Mouse (Mus musculus) forelimb bud, embryonic 11.5 days (tissue): ENCODE measurements around the gene Kcnq5.
"Not testable (repeated sequence)": the region's sequence is repeated elsewhere in the genome, so short reads cannot be mapped to it uniquely, and the experiment has no call there.

Experiments used
- DNase-seq: peaks from one replicate; pipeline ENCODE4 v3.0.0-alpha.2; 2012; ENCODE audit warnings: low read depth, low spot score

Kcnq5 gene

DNA sequence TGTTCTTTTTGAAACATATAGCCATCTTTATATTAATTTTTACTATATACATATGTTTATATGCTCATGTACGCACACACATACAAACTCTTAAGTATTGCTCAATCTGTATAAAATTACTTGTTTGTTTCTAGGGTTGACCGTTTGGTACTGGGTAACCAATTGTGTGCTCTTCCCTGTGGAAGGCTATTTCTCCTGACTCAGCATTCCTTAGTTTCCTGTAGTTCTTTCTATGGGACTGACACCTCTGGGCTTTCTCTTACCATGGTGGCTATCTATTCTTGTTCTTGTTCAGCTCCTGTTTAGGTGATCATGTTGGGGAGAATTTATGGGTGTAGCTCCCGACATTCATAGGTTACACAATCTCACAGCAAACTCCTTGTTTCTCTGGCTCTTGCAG is 473.1 kb downstream of the Kcnq5 start:
- DNase-seq: no peak

DNA sequence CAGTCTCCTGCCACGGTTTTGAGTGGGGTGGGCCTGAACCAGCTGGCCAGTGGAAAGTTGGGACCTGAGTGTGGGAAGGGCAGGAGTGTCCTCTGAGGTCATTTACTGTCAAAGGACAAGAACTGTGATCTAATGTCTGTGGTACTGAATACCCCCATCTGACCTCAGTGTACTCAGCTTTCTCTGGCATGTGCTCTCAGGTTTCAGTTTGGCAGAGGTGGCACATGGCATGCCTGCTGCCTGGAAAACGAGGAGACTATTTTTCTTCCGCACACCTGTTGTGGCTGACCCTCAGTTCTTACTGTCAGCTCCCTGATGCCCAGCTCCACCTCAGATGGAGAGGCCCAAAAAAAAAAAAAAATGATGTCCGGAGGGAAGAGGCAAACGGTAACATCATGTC is 475.5 kb downstream of the Kcnq5 start:
- no peak for DNase-seq

DNA sequence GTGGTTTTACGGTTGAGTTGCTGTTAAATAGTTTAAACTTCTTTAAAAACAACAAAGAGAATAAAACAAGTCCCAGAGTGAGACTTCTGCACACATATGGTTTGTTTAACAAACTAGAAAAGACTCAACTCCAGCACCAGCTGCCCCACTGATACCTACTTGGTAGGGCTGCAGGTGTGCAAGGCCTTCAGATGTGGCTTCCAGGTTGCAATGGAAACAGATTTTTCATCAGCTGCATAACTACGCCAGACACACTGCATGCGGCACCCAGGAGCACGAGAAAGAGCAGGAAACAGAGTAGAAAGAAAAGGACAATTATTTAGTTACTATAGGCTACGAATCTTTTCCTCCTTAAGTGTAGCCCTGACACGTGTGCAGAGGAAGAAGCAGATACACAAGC is 492.4 kb downstream of the Kcnq5 start:
- no peak for DNase-seq

DNA sequence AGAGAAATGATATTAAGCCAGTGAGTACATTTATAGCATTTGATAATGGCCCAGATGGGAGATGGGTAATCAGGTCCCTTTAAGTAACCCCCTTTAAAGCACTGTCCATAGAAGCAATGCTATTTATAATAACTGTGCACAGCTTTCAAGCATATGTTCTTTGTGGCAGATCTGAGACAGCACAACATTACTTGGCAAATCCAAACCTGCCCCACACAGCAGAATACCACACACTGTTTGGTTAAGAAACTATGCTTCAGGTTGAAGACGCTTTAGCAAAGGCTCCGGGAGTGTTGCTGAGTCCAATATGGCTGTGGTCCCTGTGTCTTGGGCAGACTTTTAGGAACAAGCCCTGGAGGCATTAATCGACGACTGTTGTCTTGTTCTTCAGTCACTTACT is 495.3 kb downstream of the Kcnq5 start:
- no peak for DNase-seq

DNA sequence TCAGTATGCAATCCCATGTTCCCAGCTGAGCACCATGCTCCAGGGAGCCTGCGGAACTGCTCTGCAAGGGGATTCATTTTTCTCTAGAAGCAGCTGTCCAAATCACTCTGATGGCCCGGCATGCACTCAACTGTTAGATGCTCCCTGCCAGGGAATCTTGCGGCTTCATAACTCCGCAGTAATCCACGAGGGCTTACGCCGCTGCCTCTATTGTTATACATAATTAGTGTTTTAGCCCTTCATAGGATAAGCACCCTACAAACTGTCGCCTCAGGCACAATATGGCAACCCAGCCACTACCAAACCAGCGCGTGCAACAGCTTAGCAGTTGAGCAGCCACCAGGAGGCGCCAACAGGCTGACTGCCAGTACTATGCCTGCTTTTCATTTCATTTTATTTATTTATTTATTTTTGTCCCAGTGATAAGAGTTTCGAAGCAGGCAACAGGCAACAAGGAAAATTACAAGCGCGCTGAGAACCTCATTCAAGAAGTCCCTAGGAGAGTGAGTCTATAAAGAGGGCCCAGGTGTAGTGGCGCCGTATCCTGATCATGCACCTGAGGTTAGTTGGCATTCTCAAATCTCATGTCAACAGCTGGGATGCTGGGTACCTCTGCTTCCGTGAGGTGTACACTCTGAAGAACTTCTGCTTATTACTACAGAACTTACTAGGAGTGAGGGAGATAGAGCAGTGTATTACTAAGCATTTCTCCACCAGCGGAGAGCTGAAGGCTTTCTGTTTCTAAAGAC is 500.6 kb downstream of the Kcnq5 start:
- peak; percentile 57 for DNase-seq

DNA sequence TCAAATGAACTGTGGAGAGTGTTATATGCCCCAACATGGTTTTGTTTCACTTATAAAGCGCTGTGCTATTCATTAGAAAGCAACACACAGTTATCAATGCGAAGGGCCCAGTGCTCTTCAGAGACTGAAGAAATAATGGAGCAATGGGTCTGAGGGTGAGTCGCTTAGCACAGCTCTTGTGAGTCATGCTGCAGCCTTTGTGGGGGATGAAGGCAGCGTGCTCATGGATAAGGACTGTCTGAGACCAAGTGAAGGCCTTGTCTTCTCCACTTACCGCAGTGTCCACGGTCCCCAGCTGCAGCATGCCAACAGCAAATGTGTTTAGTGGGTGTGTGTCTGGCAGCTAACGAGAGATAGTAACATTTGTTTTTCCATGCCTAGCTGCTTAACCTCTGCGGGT is 503.2 kb downstream of the Kcnq5 start:
- no peak for DNase-seq

DNA sequence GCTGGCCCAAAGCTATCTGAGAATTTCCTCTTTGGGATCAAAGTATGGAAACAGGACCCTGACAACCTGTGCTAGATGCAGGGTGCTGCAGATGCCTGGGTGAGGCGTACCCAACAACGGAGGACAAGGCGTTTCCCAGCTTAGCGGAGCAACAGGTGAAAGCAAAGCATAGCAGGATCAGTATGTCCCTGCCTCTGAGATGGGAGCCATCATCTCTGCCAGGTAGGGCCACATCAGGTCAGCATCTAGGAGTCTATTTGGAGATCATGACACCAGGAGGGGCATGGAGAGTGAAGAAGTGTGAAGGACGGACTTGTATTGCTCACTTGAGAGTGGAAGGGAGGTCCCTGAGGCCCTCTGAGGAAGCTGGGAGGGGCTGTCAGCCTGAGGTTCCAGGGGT is 505.8 kb downstream of the Kcnq5 start:
- DNase-seq: no peak

DNA sequence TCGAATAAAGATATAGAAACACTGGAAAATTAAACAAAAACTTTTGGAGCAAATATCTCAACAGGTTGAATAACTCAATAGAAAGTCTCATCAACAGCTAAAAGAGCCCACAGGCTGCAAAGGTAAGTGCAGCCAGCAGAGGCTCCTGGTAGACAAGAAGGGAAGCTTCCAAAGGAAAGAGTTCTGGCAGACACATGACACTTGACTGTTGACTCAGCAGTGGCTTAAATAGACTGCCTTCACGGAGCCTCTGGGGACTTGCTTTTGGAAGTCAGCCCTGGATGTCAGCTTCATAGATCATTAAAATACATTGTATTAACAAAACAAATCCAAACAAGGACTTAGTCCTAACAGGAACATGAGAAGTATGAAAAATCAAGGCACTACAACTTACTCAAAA is 513.5 kb downstream of the Kcnq5 start:
- no peak for DNase-seq

DNA sequence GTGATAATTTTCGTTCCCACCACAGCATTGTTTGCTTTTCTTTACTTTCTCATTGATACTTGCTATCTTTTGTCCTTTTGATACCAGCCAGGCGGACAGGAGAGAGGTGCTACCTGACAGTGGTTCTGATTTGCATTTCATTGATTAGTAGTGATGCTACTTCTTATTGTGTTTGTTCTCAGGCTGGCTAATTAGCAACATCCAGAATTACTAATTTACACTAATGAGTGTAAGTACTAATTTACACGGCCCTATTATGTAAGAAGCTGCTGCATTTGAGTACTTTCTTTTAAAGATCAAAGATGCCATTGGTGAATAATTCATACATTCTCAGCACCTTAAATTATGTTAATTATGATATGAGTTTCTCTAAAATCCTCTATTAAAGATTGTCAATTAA is 525.0 kb downstream of the Kcnq5 start:
- no peak for DNase-seq

DNA sequence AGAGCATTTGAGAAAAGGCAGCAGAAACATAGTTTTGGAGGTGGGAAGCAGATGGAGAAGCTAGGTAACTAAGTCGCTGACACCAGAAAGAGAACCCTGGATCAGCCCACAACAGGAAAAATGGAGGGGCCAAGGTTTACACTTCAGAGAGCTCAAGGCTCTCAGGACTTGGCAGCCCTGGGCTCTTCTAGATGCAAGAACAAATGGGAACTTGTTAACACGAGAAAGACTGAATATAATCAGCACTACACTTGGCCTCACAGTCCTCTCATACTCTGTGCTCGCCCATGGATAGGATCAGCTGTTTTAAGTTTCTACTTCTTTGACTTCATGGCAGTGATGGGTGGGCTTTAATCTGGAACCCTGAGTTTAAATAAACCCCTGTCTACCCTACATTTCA is 526.9 kb downstream of the Kcnq5 start:
- no peak for DNase-seq

DNA sequence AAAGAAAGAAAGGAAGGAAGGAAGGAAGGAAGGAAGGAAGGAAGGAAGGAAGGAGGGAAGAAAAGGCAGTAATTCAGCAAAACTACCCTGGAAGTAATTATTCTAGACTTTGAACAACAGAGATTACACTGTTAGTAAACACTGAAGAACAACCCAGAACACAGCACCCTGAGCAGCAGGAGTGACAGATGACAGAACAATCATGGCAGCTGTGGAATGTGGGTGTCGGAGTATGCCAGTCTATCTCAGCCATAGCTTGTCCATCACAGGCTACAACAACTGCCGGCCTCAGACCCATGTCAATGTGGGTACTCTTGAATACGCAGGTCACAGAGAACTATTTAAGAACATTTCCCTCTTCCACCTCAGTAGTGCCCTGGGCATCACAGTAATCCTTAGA is 530.1 kb downstream of the Kcnq5 start:
- no peak for DNase-seq

DNA sequence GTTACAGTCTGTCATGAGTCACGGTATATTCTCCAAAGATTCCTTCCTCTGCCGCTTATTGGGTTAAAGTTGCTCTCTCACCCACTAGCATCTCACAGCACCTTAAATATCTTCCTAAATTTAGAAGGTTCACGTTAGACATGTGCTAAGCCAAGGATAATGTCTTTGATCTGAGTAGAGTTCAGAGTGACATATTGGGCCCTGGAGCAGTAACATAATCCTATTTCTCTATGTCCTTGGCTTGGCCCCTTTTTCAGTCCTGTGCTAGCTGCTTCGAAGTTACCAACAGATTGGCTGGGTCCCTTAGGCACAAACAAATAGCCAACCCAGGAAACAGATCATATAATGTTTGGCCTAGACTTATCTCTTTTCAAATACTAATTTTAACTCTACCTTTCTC is 533.7 kb downstream of the Kcnq5 start:
- DNase-seq: no peak

DNA sequence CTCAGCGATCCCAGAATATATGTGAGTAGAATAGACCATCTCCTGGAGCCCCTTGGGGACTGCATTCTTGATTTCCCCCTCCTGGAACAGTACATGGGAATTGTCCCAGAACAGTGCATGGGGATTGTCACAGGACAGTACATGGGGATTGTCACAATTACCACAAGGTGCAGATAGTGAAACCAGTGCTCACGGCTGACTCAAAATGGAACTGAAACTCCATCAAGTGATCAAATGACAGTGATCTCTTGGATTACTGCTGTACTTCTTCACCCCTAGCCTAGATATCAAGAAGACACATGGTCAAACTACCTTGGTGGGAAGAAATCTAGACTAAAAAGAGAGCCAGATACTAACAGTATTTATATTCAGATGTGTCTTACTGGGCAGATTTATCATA is 536.1 kb downstream of the Kcnq5 start:
- DNase-seq: no peak

DNA sequence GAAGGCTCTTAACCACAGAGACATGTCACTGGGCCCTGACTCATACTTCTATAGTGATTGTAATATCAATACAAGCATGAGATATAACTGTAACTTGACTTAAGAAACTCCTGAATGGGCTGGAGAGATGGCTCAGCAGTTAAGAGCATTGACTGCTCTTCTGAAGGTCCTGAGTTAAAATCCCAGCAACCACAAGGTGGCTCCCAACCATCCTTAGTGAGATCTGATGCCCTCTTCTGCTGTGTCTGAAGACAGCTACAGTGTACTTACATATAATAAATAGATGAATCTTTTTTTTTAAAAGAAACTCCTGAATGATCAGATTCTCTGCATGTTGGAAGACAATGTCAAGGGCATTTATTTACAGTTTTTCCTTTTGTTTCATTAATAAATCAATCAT is 542.4 kb downstream of the Kcnq5 start:
- no peak for DNase-seq

DNA sequence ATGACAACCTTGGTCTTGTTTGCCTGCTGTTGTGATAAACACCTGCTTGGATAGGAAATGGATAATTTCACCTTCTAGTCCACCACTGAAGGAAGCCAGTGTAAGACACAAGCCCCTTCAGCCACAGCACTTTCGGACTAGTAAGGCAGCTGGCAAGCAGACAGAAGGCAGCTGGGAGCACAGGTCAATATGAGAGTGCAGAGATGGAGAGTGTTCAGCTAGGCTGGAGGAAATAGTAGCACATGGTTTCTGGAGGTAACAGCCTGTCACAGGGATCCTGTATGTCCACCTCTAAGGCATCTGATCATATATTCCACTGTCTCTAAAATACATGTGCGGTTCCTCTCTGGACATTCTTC is 549.6 kb downstream of the Kcnq5 start:
- DNase-seq: no peak

DNA sequence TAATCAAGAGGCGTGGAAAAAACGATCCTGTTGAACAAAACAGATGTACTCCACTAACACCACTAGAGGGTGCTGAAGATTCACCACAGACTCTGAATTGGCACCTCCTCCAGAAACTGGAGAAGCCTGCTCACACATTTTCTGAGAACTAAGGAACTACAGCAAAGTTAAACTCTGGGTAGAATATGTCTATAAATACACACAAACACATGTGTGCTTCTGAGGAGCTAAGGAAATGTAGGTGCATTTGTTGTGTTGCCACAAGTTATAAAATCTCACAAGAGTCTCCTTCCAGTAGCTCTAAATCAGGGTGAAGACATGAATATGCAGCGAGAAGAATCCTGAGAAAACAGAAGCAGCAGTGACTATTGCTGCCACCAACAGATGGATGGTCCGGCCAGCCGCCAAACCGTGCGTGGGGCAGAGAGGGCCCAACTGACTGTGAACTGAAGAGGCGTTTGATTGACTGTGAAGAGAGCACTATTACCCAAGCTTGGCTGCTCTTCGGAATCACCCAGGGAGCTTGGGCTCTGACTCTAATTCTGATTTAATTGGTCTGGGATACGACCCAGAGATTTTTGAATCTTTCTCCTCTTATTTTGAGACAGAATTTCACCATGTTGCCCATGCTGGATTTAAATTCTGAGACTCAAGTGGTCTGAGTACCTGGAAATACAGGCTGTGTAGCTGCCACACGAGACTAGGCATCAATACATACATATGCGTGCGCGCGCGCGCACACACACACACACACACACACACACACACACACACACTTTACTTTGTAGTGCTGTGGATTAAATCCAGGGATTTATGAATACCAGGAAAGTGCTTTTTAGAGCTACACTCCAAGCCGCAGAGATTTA is 550.2 kb downstream of the Kcnq5 start:
- peak; percentile 74 for DNase-seq

DNA sequence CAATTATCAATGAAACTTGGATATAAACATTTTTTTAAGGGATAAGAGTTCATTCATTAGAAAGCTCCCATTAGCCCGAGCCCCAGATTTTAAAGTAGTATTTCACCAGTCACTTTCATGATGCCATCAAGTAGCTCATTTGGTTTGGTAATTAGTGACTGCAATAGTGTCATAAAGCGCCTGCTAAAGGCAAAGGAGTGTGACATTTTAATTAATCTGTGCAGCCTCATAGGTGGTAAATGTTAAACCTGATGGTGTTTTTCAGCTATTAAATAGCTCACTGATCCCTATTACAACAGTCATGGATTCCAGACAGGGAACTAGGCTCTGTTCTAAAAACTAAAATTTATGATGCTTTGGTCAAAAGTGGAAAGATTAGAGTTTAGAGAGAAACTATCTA is 554.5 kb downstream of the Kcnq5 start:
- DNase-seq: no peak

DNA sequence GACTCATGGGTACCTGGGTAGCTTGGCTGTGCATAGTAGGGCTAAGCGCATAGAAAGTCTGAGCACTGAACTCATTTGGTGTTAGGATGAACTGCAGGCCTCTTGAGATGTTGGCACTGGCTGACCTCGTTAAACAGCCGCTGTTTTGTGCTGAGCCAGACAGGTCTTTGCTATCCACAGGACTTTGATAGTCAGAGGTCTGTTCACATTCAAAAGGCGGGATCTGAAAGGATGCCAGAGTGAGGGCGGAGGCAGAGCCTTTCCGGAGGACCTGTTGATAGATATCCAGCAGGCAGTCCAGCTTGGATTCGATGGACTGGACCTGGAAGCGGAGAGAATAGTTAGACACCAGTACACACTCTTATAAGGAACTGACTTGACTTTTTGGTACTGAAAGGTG is 558.9 kb downstream of the Kcnq5 start:
- DNase-seq: no peak

DNA sequence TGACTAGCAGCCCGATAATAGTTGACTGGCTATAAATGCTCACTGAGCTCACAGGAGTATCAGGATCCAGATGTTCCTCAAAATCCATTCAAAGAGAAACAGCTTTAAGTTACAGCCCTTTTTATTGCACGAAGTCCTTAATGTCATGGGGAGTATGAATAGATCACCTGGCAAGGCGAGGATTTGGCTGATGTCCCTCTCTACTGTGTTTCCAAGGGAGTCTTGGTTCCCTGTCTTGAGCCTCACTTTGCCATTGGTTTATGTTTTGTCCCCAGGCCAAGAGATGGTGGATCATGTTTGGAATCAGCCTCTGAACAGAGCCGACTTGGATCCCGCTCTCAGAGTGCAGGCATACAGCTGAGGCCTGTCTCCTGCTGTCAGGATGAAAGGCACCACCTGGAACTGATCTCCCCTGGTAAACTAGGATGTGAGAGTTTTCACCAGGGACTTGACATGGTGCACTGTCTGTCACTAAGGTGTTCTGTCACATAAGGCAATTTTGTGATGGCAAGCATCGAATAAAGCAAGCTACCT is 570.5 kb downstream of the Kcnq5 start:
- no peak for DNase-seq

DNA sequence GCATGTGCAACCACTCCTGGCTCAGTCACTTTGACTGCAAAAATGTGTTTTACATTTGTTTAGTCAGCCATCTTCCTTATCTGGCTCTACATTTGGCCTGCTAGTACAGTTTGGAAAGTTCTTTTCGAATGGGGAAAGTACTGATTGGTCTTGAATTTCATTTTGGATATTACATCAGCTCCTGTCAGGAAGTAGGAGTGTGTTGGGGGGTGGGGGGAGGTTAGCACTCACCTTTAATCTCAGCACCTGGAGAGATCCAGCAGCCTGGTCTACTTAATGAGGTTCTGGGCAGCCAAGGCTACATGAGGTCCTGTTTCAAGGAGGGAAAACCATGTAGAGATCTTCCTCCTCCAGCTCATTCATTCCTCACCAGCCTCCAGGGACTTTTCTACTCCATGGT is 578.5 kb downstream of the Kcnq5 start, which contains the start of gene Khdc1b:
Khdc1b (plus strand) TSS at position 301 of the 400 bp plus-strand sequence.
- DNase-seq: no peak

DNA sequence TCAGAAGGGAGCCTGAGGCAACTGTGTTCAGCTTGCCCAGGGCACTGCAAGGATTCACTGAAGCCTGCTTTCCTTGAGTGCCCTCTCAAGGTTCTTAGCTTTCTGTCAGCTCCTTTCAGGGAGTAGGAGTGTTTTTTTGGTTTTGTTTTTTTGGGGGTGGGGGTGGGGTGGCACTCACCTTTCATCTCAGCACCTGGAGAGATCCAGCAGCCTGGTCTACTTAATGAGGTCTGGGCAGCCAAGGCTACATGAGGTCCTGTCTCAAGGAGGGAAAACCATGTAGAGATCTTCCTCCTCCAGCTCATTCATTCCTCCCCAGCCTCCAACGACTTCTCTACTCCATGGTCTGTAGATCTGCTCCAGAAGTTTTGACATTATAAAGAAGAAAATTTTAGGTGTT is 593.7 kb downstream of the Kcnq5 start, which contains the start of gene Khdc1c:
Khdc1c (plus strand) TSS at position 301 of the 400 bp plus-strand sequence.
- not testable (repeated sequence) for DNase-seq

DNA sequence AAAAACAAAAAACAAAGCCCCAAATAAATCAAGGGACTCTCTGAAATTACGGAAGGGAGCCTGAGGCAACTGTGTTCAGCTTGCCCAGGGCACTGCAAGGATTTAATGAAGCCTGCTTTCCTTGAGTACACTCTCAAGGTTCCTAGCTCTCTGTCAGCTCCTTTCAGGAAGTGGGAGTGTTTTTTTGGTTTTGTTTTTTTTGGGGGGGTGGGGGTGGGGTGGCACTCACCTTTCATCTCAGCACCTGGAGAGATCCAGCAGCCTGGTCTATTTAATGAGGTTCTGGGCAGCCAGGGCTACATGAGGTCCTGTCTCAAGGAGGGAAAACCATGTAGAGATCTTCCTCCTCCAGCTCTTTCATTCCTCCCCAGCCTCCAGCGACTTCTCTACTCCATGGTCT is 612.4 kb downstream of the Kcnq5 start, which contains the start of gene Khdc1a:
Khdc1a (plus strand) TSS at position 301 of the 400 bp plus-strand sequence.
- no peak for DNase-seq
